Mouse (Mus musculus): ENCODE data around the gene Tbc1d10c.

- TF ChIP-seq CTCF (IDR thresholded peaks at IDR 0.05; ENCODE audit: low read depth) (no peak), EP300 (optimal IDR thresholded peaks at IDR 0.05) (no peak)
Observed at GRCm38 (mm10) chr19:4203604-4204326, 12.7 kb upstream of the Tbc1d10c start.
